Mouse (Mus musculus) embryonic fibroblast, embryonic 13.5 days (primary cell): ENCODE measurements around the gene 1700001C19Rik.

Experiments
- CTCF ChIP-seq: IDR thresholded peaks from 2 replicates; pipeline ENCODE4 v1.5.1; 2011; ENCODE audit warnings: mild to moderate bottlenecking, control low read depth, low read length, moderate library complexity, borderline replicate concordance; ENCODE audit not compliant: insufficient read depth
- POLR2A ChIP-seq: IDR thresholded peaks from 2 replicates; pipeline ENCODE4 v1.6.1; 2011; ENCODE audit warnings: low read depth, mild to moderate bottlenecking, control low read depth, low read length, moderate library complexity

DNA sequence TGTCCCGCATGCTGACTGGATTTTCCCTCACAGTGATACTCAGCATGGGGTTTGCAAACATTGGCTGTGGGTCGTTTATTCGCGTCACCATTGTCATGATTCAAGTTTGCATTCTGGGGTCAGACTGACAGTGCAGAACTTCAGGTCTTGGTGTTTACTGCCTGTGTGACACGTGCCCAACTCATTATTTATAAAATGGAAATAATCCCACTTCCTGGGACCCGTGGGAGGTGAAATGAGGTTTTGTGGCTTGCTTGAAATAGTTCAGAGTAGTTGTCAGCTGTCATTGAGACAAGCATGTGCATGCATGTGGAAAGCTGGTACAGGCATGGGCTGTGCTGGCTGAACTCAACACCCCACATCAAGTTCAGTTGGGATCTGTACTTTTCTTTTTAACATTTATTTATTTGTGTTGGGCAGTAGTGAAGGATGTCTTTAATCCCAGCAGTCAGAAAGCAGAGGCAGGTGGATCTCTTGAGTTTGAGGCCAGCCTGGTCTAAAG lies 60.3 kb downstream of the 1700001C19Rik start:
- TF ChIP-seq CTCF (no peak), POLR2A (no peak)
